Mouse (Mus musculus) heart, adult 2 months (tissue): Measurements from ENCODE around the gene Ddx31. TPM values are rescaled to one million over a fixed set of nuclear protein-coding genes. Genes with fewer than 3 reads are reported as not detected.

Experiments used
- DNase-seq, 2 experiments: peaks; one replicate each; pipeline ENCODE4 v3.0.0; 2021
- H3K27ac ChIP-seq: fragments of 200-600 bp; 2 replicates; pipeline ENCODE4 v1.8.1; 2022
- H3K27me3 ChIP-seq: fragments of 200-500 bp; 2 replicates; pipeline ENCODE4 v1.6.1; 2012; ENCODE audit warnings: mild to moderate bottlenecking, low read length, inconsistent platforms, mixed read lengths; ENCODE audit not compliant: control insufficient read depth, insufficient read depth
- H3K36me3 ChIP-seq: fragments of 200-500 bp; 2 replicates; pipeline ENCODE4 v1.6.1; 2012; ENCODE audit warnings: low read length, inconsistent platforms; ENCODE audit not compliant: control insufficient read depth, insufficient read depth
- H3K4me1 ChIP-seq: fragments of 200-500 bp; 2 replicates; pipeline ENCODE4 v1.6.1; 2011; ENCODE audit warnings: low read length; ENCODE audit not compliant: control insufficient read depth, insufficient read depth
- H3K4me3 ChIP-seq: fragments of 200-600 bp; 2 replicates; pipeline ENCODE4 v1.8.1; 2022
- H3K79me2 ChIP-seq: fragments of 200-500 bp; replicated peaks from 2 replicates; pipeline ENCODE4 v1.6.1; 2012; ENCODE audit warnings: mild to moderate bottlenecking, inconsistent platforms, low read length, moderate library complexity, mixed read lengths; ENCODE audit not compliant: control insufficient read depth, insufficient read depth
- H3K9ac ChIP-seq: fragments of 200-500 bp; 2 replicates; pipeline ENCODE4 v1.6.1; 2012; ENCODE audit warnings: low read depth, mild to moderate bottlenecking, control low read depth, inconsistent platforms, low read length, mixed read lengths
- CTCF ChIP-seq: fragments of 200-600 bp; IDR thresholded peaks from 2 replicates; pipeline ENCODE4 v1.8.1; 2022; ENCODE audit warnings: antibody characterized with exemption, mild to moderate bottlenecking, moderate library complexity
- EP300 ChIP-seq: fragments of 200-500 bp; IDR thresholded peaks from 2 replicates; pipeline ENCODE4 v1.6.1; 2011; ENCODE audit warnings: low read depth, low read length, control low read depth; ENCODE audit not compliant: insufficient read depth
- POLR2A ChIP-seq: fragments of 200-500 bp; IDR thresholded peaks from 2 replicates; pipeline ENCODE4 v1.6.1; 2011; ENCODE audit warnings: mild to moderate bottlenecking, low read depth, low read length, control low read depth; ENCODE audit not compliant: insufficient read depth
- WGBS: fragments of 180-500 bp; shearing (Covaris S2); methylation state at CpG from one replicate; pipeline ENCODE4 v1.1.7; 2018; 5-methylcytosine and 5-hydroxymethylcytosine counted together
- intact Hi-C: fragments of 180-260 bp; cut with DNase I; formaldehyde crosslinking; loops from one replicate; pipeline ENCODE4 v1.15.1; 2025
- polyA plus RNA-seq: library from polyadenylated mRNA; depleted of rRNA; stranded (reverse); fragments of >200 nt; gene quantifications from 2 replicates; pipeline ENCODE4 v1.2.3, GENCODE M21; 2012
- total RNA-seq, 2 experiments: library from RNA; stranded (reverse); gene quantifications; 2 replicates each; pipeline ENCODE4 v1.2.3; 2021

Ddx31 gene
- total and polyA plus RNA-seq, 3 experiments = 1.5 to 4.5 (median 4.1) TPM

DNA sequence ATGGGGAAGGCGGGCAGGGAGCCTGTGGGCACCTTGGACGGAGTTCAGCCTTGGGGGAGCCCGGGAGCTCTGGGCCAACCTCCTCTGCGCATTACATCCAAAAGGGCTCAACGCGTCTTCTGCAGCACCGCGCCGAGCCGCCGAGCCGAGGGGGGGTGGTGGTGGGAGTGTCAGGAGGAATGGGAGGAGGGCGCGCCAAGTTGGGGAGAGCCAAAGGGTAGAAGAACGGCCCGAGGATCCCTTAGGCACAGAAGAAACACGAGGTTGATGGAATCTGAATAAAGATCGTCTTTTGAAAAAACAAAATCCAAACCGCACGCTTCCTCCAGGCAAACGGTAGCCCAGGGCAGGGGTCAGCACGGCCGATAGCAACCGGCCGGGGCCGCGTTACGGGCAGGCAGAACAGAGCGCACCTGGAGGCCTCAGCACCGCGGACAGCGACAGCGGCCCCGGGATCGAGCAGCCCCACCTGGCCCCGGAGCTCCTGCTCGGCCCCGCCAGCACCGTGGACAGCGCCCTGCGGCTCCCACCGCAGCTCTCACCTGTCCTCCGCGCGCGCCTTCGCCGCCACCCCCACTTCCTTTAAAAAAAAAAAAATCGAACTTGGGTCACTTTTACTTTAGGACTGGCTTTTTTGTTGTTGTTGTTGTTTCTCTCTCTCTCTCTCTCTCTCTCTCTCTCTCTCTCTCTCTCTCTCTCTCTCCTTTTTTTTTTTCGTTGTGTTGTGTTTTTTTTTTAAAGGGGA lies 75.7 kb downstream of the Ddx31 start:
- Histone ChIP-seq H3K36me3 (no peaks in the 10 kb centered on the region), H3K4me1 (no peaks in the 10 kb centered on the region), H3K9ac (no peak overlapping the region), H3K27ac (no peak overlapping the region), H3K4me3 (no peak overlapping the region), H3K79me2 (no peaks in the 10 kb centered on the region), H3K27me3 (peaks cover 40% of the 10 kb centered on the region)
- 3% methylated on average over 49 of the region's 50 CpGs for WGBS
- DNase-seq = peak; percentile 65 to 69
- intact Hi-C loops = no loop called here
- TF ChIP-seq POLR2A (no peak), CTCF (no peak), EP300 (no peak)

DNA sequence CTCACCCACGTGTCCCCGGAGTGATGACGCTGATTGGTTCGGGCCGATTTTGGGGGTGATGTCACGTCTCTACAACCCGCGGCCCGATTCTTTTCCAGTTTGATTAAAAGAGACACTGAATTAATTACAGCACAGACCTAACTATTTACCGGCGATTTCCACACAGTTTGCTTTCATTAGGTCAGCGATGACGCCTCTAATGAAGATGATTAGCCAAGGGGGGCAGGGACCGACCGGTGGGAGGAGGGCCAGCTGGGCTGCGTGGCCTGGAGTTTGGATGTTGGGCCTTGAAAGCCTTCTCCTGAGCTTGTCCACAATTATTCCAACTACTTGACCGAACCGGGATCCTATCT lies 76.3 kb downstream of the Ddx31 start, which contains the start of gene Barhl1:
Gene Barhl1, minus strand, starts transcription at position 156 of the 353 bp plus-strand sequence.
- Histone ChIP-seq H3K9ac (no peak within 1 kb of the TSS), H3K4me1 (no peaks in the 10 kb centered on the region), H3K4me3 (no peak within 1 kb of the TSS; the same call in 1 of the 2 replicates), H3K36me3 (no peaks in the 10 kb centered on the region), H3K27ac (no peak within 1 kb of the TSS), H3K79me2 (no peaks in the 10 kb centered on the region), H3K27me3 (peaks cover 35% of the 10 kb centered on the region)
- 9% methylated on average over 18 of the region's 18 CpGs for WGBS
- intact Hi-C loops = no loop called here
- no peak for DNase-seq
- TF ChIP-seq EP300 (no peak), CTCF (no peak), POLR2A (no peak)

DNA sequence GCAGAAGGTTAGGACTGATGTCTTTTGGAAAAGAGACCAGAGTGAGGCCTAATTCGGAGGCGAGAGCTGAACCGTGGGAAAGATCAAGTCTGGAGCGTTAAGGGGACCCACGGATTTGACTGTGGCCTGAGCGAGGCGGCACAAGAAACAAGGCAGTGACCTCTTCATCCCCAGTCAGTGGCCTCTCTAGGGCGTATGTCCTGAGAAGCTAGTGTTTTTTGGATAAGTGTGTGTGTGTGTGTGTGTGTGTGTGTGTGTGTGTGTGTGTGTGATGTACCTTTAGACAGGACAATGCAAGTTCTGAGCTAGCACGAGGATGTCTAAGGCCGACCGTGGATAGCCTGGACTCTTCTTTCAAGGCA lies 76.9 kb downstream of the Ddx31 start:
- intact Hi-C loops = no loop called here
- H3K4me1 ChIP-seq = no peaks in the 10 kb centered on the region

DNA sequence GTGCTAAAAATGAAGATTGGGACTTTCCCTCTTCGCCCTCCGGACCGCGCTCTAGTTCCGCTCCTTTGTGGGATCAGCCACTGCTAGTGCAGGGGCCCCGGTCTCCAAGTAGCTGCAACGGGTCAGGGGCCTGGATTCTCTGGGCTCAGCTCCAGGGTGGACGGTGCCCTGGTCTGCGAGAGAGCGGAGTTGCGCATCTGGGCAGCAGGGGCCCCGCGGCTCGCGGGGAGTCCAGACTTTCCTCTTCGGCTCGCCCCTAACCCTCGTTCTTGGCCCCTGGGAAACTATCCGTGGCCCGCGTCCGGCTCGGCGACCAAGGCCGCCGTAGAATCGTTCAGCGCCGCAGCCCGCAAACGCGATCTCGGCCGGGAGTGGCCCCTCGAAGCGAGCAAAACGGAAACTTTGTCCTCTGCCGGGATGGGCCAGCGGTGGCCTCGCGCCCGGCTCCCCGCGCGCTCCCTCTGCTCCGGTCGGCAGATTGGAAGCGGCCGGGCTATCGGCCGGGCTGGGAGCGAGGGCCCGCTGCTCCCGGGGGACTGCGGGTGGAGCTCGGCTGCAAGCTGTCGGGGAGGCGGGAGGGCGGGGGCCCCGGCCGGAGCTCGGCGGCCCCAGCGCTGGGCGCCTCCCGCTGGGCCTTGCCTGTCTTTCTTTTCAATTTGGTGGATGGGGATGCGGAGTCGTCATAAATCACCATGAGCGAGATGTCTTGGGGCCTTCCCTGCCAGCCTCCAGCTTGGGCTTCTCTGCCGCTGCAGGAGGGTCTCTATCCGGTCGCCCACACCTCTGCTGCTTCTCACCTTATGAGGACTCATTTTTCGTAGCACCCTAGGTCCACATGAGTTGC lies 77.5 kb downstream of the Ddx31 start:
- intact Hi-C loops = no loop called here
- no peak for TF ChIP-seq EP300
- no peak for TF ChIP-seq CTCF
- no peak for TF ChIP-seq POLR2A
- peak; percentile 36 to 55 for DNase-seq

More for the DNA sequence above, 76.9 kb downstream of the Ddx31 start:
- no peaks in the 10 kb centered on the region for H3K79me2 ChIP-seq
- WGBS = 26% methylated on average over 11 of the region's 11 CpGs
- H3K9ac ChIP-seq = no peak overlapping the region
- peaks cover 30% of the 10 kb centered on the region for H3K27me3 ChIP-seq
- no peak overlapping the region for H3K27ac ChIP-seq
- no peak overlapping the region for H3K4me3 ChIP-seq
- no peak for TF ChIP-seq EP300
- TF ChIP-seq CTCF = no peak
- TF ChIP-seq POLR2A = no peak
- DNase-seq = no peak
- H3K36me3 ChIP-seq = no peaks in the 10 kb centered on the region

DNA sequence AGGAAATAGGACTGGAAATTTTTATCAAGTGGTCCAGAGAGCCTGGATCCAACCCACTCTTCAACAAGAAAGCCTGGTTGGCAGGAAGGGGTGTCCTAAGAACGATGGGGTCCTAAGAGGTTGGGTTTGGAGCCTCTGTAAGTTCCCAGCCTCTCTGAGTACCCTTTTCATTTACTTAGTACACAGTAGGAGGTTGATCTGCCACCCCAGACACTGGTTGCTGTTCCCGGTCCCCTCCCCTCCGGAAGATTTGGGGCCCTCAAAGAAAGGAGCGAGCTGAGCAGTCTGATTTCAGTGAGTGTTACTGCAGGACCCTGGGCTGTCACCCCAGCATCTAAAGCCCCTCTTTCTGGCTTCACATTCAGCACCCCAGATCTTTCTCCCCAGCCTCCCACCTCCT lies 78.8 kb downstream of the Ddx31 start:
- no peak overlapping the region for H3K4me3 ChIP-seq
- 6% methylated on average over 4 of the region's 4 CpGs for WGBS
- intact Hi-C loops = no loop called here
- H3K36me3 ChIP-seq = no peaks in the 10 kb centered on the region
- H3K4me1 ChIP-seq = no peaks in the 10 kb centered on the region
- H3K79me2 ChIP-seq = no peaks in the 10 kb centered on the region
- no peak overlapping the region for H3K9ac ChIP-seq
- no peak for TF ChIP-seq POLR2A
- no peak for TF ChIP-seq CTCF
- TF ChIP-seq EP300 = no peak
- H3K27me3 ChIP-seq = peaks cover 30% of the 10 kb centered on the region
- no peak for DNase-seq
- no peak overlapping the region for H3K27ac ChIP-seq

More for the DNA sequence above, 77.5 kb downstream of the Ddx31 start:
- Histone ChIP-seq H3K4me1 (no peaks in the 10 kb centered on the region), H3K79me2 (no peaks in the 10 kb centered on the region), H3K4me3 (peak overlapping the region; percentile 7; the same call in 1 of the 2 replicates), H3K27me3 (peaks cover 30% of the 10 kb centered on the region), H3K36me3 (no peaks in the 10 kb centered on the region), H3K27ac (no peak overlapping the region), H3K9ac (0 out of 2 replicates have a peak overlapping the region, but pooled peaks have one; percentile 34)
- WGBS = 3% methylated on average over 73 of the region's 73 CpGs

DNA sequence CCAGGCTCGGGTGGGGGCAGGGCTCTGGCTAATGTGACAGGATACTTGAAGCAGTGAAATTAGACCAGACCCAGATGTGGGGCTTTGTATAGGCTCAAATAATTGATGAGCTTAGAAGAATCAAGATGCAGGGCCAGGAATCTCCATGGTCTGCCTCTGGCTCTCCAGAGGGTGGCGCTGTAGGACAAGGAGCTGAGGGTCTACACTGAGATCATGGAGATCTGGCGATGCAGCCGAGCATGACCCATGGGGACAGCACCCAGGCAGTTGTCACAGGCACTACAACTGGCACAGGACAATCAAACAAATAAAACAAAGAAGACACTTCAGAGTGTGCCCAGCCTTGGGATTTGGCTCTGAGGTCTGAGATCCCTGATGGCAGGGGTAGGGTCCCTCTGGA lies 83.7 kb downstream of the Ddx31 start:
- TF ChIP-seq EP300 (0 out of 2 replicates have a peak, but pooled peaks have one; percentile 18), POLR2A (no peak), CTCF (peak; percentile 75)
- Histone ChIP-seq H3K36me3 (no peaks in the 10 kb centered on the region), H3K9ac (no peak overlapping the region), H3K27me3 (peaks cover 8% of the 10 kb centered on the region), H3K79me2 (no peaks in the 10 kb centered on the region), H3K27ac (no peak overlapping the region), H3K4me1 (no peaks in the 10 kb centered on the region), H3K4me3 (no peak overlapping the region)
- intact Hi-C loops = loop anchor here (1.0 to 5.0 kb wide), 3 partner anchors 53 to 167 kb away; no protein-coding TSS in a partner anchor
- DNase-seq = peak; percentile 32 to 63
- under 1% methylated on average over 4 of the region's 4 CpGs for WGBS
